15 mouse cellular contexts compared by ENCODE assay signal in the genomic region with DNA sequence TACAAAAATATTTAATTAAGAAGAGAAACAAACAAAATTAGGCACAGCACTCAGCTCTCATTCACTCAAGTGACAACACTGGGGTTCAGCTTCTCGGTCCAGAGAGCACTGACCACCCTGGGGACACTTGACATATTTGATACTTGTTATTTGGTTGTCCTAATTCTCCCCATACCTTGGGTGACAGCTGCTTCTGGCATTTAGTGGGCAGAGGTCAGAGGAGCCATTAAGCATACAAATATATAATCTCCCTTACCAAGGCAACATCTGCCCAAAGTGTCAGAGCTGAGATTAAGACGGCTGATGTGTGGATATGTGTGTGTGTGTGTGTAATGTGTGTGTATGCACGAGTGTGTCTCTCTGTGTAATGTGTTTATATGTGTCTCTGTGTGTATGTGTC.
"Had no signal": no experiment of that assay in that cellular context is flagged by ENCODE, and none has a peak within 500 bp of the region (broad histone marks: within the 10 kb centered on the region; RNA-seq: fewer than 3 reads in every experiment).

No protein-coding gene starts in this region.

- H3K27ac ChIP-seq: neural tube, embryonic 12.5 days; neural tube, embryonic 13.5 days; neural tube, embryonic 15.5 days; stomach, embryonic 15.5 days; stomach, postnatal 0 days had no signal

- H3K4me3 ChIP-seq: neural tube, embryonic 12.5 days; neural tube, embryonic 13.5 days; neural tube, embryonic 15.5 days; stomach, embryonic 15.5 days had no signal

- H3K36me3 ChIP-seq: neural tube, embryonic 12.5 days; neural tube, embryonic 13.5 days; neural tube, embryonic 15.5 days; stomach, embryonic 15.5 days had no signal

- H3K9ac ChIP-seq: neural tube, embryonic 12.5 days; neural tube, embryonic 13.5 days; neural tube, embryonic 15.5 days; stomach, embryonic 15.5 days had no signal

- H3K9me3 ChIP-seq: neural tube, embryonic 12.5 days; neural tube, embryonic 13.5 days; neural tube, embryonic 15.5 days; stomach, embryonic 15.5 days had no signal

- H3K4me1 ChIP-seq: neural tube, embryonic 12.5 days; neural tube, embryonic 13.5 days; neural tube, embryonic 15.5 days; stomach, embryonic 15.5 days had no signal

- DNase-seq: right cerebral cortex, adult 18-20 months; right cerebral cortex, postnatal 14 days; right cerebral cortex, postnatal 4 days; spleen, adult 18-20 months; thymus, adult 18-20 months; thymus, adult 2 months; thymus, postnatal 14 days; thymus, postnatal 25 days; thymus, postnatal 36 days; thymus, postnatal 4 days had no signal

- H3K4me2 ChIP-seq: neural tube, embryonic 12.5 days; neural tube, embryonic 13.5 days; neural tube, embryonic 15.5 days; stomach, embryonic 15.5 days had no signal

- H3K27me3 ChIP-seq: neural tube, embryonic 12.5 days; neural tube, embryonic 13.5 days; neural tube, embryonic 15.5 days; stomach, embryonic 15.5 days had no signal
